Mouse (Mus musculus) bone marrow, adult 2 months (tissue): ENCODE data around the gene Plxnd1.

ENCODE experiments used
- CTCF ChIP-seq: fragments of 200-500 bp; IDR thresholded peaks from 2 replicates; pipeline ENCODE4 v1.5.1; 2011; ENCODE audit warnings: low read length, control low read depth; ENCODE audit not compliant: control insufficient read depth, insufficient read depth
- POLR2A ChIP-seq: fragments of 200-500 bp; IDR thresholded peaks from 2 replicates; pipeline ENCODE4 v1.6.1; 2011; ENCODE audit warnings: low read depth, mild to moderate bottlenecking, control low read depth, low read length, borderline replicate concordance; ENCODE audit not compliant: control insufficient read depth

- no peak for TF ChIP-seq CTCF
- TF ChIP-seq POLR2A: no peak
Observed at GRCm38 (mm10) chr6:115961743-115962142, 33.1 kb downstream of the Plxnd1 start.
